Mouse (Mus musculus) heart, postnatal 4 days (tissue): ENCODE results near the gene Ccdc71. TPM values are rescaled to one million over a fixed set of nuclear protein-coding genes. Genes with fewer than 3 reads are reported as not detected.

Experiments
- DNase-seq: peaks from one replicate; pipeline ENCODE4 v3.0.0; 2021
- total RNA-seq, 2 experiments: library from RNA; stranded (reverse); gene quantifications; 2 replicates each; pipeline ENCODE4 v1.2.3; 2021

Ccdc71 gene
- total RNA-seq, 2 experiments from 2014 or later: 27.0 to 28.4 TPM

- no peak for DNase-seq
These were observed 398 bp upstream of the Ccdc71 start for GRCm38 (mm10) chr9:108459939-108460318.

GRCm38 (mm10) chr9:108461181-108461631 lies 879 bp downstream of the Ccdc71 start, which contains the start of gene Klhdc8b:
Klhdc8b (minus strand) TSS chr9:108461581.
- no peak for DNase-seq

GRCm38 (mm10) chr9:108461675-108462074 lies 1.3 kb downstream of the Ccdc71 start:
- DNase-seq: no peak

GRCm38 (mm10) chr9:108462192-108462591 lies 1.9 kb downstream of the Ccdc71 start:
- peak; percentile 52 for DNase-seq

GRCm38 (mm10) chr9:108463713-108464112 lies 3.4 kb downstream of the Ccdc71 start:
- peak; percentile 3 for DNase-seq

- DNase-seq: no peak
These were observed 5.9 kb downstream of the Ccdc71 start for GRCm38 (mm10) chr9:108466219-108466618.

GRCm38 (mm10) chr9:108469430-108469829 lies 9.1 kb downstream of the Ccdc71 start:
- DNase-seq: no peak

- DNase-seq: no peak
These were observed 9.5 kb downstream of the Ccdc71 start for GRCm38 (mm10) chr9:108469845-108470244.

- peak; percentile 4 for DNase-seq
These were observed 14.2 kb downstream of the Ccdc71 start for GRCm38 (mm10) chr9:108474528-108474927.

GRCm38 (mm10) chr9:108478638-108479156 lies 18.4 kb downstream of the Ccdc71 start:
- DNase-seq: peak; percentile 91

GRCm38 (mm10) chr9:108479241-108479640 lies 18.9 kb downstream of the Ccdc71 start:
- DNase-seq: no peak

GRCm38 (mm10) chr9:108479721-108480351 lies 19.5 kb downstream of the Ccdc71 start, which contains the start of gene Lamb2:
Lamb2 (plus strand) TSS chr9:108479736.
- DNase-seq: peak; percentile 56

GRCm38 (mm10) chr9:108480813-108481519 lies 20.6 kb downstream of the Ccdc71 start:
- DNase-seq: no peak

- no peak for DNase-seq
These were observed 21.3 kb downstream of the Ccdc71 start for GRCm38 (mm10) chr9:108481520-108482210.

GRCm38 (mm10) chr9:108483051-108483790 lies 22.9 kb downstream of the Ccdc71 start:
- DNase-seq: no peak

GRCm38 (mm10) chr9:108484021-108484420 lies 23.7 kb downstream of the Ccdc71 start:
- DNase-seq: no peak

GRCm38 (mm10) chr9:108485301-108485875 lies 25.1 kb downstream of the Ccdc71 start:
- no peak for DNase-seq

GRCm38 (mm10) chr9:108486973-108487530 lies 26.7 kb downstream of the Ccdc71 start:
- no peak for DNase-seq

- DNase-seq: no peak
These were observed 28.1 kb downstream of the Ccdc71 start for GRCm38 (mm10) chr9:108488403-108488802.

- no peak for DNase-seq
These were observed 28.9 kb downstream of the Ccdc71 start for GRCm38 (mm10) chr9:108489215-108489614.
